Mouse (Mus musculus): Measurements from ENCODE around the gene Vmn1r44. TPM values are rescaled to one million over a fixed set of nuclear protein-coding genes. Genes with fewer than 3 reads are reported as not detected.
"Not testable (repeated sequence)": the region's sequence is repeated elsewhere in the genome, so short reads cannot be mapped to it uniquely, and the experiment has no call there.

The Vmn1r44 gene
- polyA plus RNA-seq (2016; fragmentation: Nextera tagmentation; extraction: Ambion mirVana): not detected in 2 replicates

GRCm38 (mm10) chr6:89883360-89883759 is at the start of gene Vmn1r44:
Vmn1r44 (plus strand) TSS chr6:89883660.
- 86% methylated on average over 1 of the region's 1 CpGs for WGBS
- Histone ChIP-seq H3K27ac (no peak within 1 kb of the TSS), H3K4me1 (replicated peaks) (no peaks in the 10 kb centered on the region)

GRCm38 (mm10) chr6:89857552-89857951 is 25.9 kb upstream of the Vmn1r44 start:
- no peak for DNase-seq (ENCODE audit: low spot score)
- 82% methylated on average over 3 of the region's 3 CpGs for WGBS
- Histone ChIP-seq H3K27ac (no peak overlapping the region), H3K9me3 (peaks cover 43% of the 10 kb centered on the region), H3K27me3 (ENCODE audit: insufficient read depth, poor library complexity, severe bottlenecking) (no peaks in the 10 kb centered on the region), H3K36me3 (no peaks in the 10 kb centered on the region), H3K4me3 (no peak overlapping the region), H3K4me1 (replicated peaks) (no peaks in the 10 kb centered on the region)

More at GRCm38 (mm10) chr6:89883360-89883759, at the start of gene Vmn1r44:
- no peaks in the 10 kb centered on the region for H3K27me3 ChIP-seq (ENCODE audit: insufficient read depth, poor library complexity, severe bottlenecking)
- peaks cover 31% of the 10 kb centered on the region; the same call in 1 of the 2 replicates for H3K9me3 ChIP-seq
- H3K4me3 ChIP-seq: no peak within 1 kb of the TSS
- H3K36me3 ChIP-seq: no peaks in the 10 kb centered on the region
- no peak for DNase-seq (ENCODE audit: low spot score)

- no peaks in the 10 kb centered on the region for H3K27me3 ChIP-seq (ENCODE audit: insufficient read depth, poor library complexity, severe bottlenecking)
- H3K4me1 ChIP-seq (replicated peaks): no peaks in the 10 kb centered on the region
- DNase-seq (ENCODE audit: low spot score): no peak
- no peak overlapping the region for H3K4me3 ChIP-seq
- H3K27ac ChIP-seq: no peak overlapping the region
- WGBS: 89% methylated on average over 2 of the region's 2 CpGs
- peaks cover 56% of the 10 kb centered on the region for H3K9me3 ChIP-seq
- no peaks in the 10 kb centered on the region for H3K36me3 ChIP-seq
These were observed 23.6 kb upstream of the Vmn1r44 start for GRCm38 (mm10) chr6:89859839-89860238.

- 73% methylated on average over 4 of the region's 4 CpGs for WGBS
- DNase-seq (ENCODE audit: low spot score): no peak
- H3K4me1 ChIP-seq (replicated peaks): no peaks in the 10 kb centered on the region
- H3K27me3 ChIP-seq (ENCODE audit: insufficient read depth, poor library complexity, severe bottlenecking): no peaks in the 10 kb centered on the region
- H3K36me3 ChIP-seq: no peaks in the 10 kb centered on the region
- H3K27ac ChIP-seq: no peak overlapping the region
- peaks cover 58% of the 10 kb centered on the region for H3K9me3 ChIP-seq
- H3K4me3 ChIP-seq: no peak overlapping the region
These were observed 19.7 kb upstream of the Vmn1r44 start for GRCm38 (mm10) chr6:89863792-89864191.

- no peak overlapping the region for H3K4me3 ChIP-seq
- no peak overlapping the region for H3K27ac ChIP-seq
- H3K27me3 ChIP-seq (ENCODE audit: insufficient read depth, poor library complexity, severe bottlenecking): no peaks in the 10 kb centered on the region
- no peaks in the 10 kb centered on the region for H3K36me3 ChIP-seq
- WGBS: 92% methylated on average over 2 of the region's 2 CpGs
- H3K4me1 ChIP-seq (replicated peaks): no peaks in the 10 kb centered on the region
- peaks cover 41% of the 10 kb centered on the region for H3K9me3 ChIP-seq
- no peak for DNase-seq (ENCODE audit: low spot score)
These were observed 16.2 kb upstream of the Vmn1r44 start for GRCm38 (mm10) chr6:89867276-89867675.

- Histone ChIP-seq H3K27ac (no peak overlapping the region), H3K36me3 (no peaks in the 10 kb centered on the region)
These were observed 15.5 kb upstream of the Vmn1r44 start for GRCm38 (mm10) chr6:89867976-89868375.

GRCm38 (mm10) chr6:89876313-89876712 is 7.1 kb upstream of the Vmn1r44 start, which contains the start of the genes Vmn1r42 and Vmn1r43:
Vmn1r42 (minus strand) TSS chr6:89876413.
Vmn1r43 (minus strand) TSS chr6:89876413.
- not testable (repeated sequence) for H3K4me3 ChIP-seq; H3K27ac ChIP-seq; DNase-seq (ENCODE audit: low spot score); H3K4me1 ChIP-seq (replicated peaks); H3K36me3 ChIP-seq; H3K27me3 ChIP-seq (ENCODE audit: insufficient read depth, poor library complexity, severe bottlenecking)
- WGBS: 87% methylated on average over 3 of the region's 3 CpGs
- peaks cover 24% of the 10 kb centered on the region; the same call in 1 of the 2 replicates for H3K9me3 ChIP-seq

More at GRCm38 (mm10) chr6:89867976-89868375, 15.5 kb upstream of the Vmn1r44 start:
- no peak for DNase-seq (ENCODE audit: low spot score)
- Histone ChIP-seq H3K4me3 (no peak overlapping the region), H3K27me3 (ENCODE audit: insufficient read depth, poor library complexity, severe bottlenecking) (no peaks in the 10 kb centered on the region), H3K9me3 (peaks cover 37% of the 10 kb centered on the region), H3K4me1 (replicated peaks) (no peaks in the 10 kb centered on the region)
- WGBS: 91% methylated on average over 2 of the region's 2 CpGs

- Histone ChIP-seq H3K27ac (no peak overlapping the region), H3K4me3 (no peak overlapping the region), H3K9me3 (peaks cover 24% of the 10 kb centered on the region; the same call in 1 of the 2 replicates), H3K4me1 (replicated peaks) (no peaks in the 10 kb centered on the region), H3K36me3 (no peaks in the 10 kb centered on the region), H3K27me3 (ENCODE audit: insufficient read depth, poor library complexity, severe bottlenecking) (no peaks in the 10 kb centered on the region)
- no peak for DNase-seq (ENCODE audit: low spot score)
- WGBS: 80% methylated on average over 2 of the region's 2 CpGs
These were observed 6.5 kb upstream of the Vmn1r44 start for GRCm38 (mm10) chr6:89876963-89877362.

GRCm38 (mm10) chr6:89880867-89881266 is 2.6 kb upstream of the Vmn1r44 start:
- no peaks in the 10 kb centered on the region for H3K4me1 ChIP-seq (replicated peaks)
- no peaks in the 10 kb centered on the region for H3K36me3 ChIP-seq
- no peak for DNase-seq (ENCODE audit: low spot score)
- H3K9me3 ChIP-seq: peaks cover 34% of the 10 kb centered on the region; the same call in 1 of the 2 replicates
- no peak overlapping the region for H3K27ac ChIP-seq
- no peaks in the 10 kb centered on the region for H3K27me3 ChIP-seq (ENCODE audit: insufficient read depth, poor library complexity, severe bottlenecking)
- H3K4me3 ChIP-seq: no peak overlapping the region

- H3K27ac ChIP-seq: no peak overlapping the region
- H3K9me3 ChIP-seq: peaks cover 33% of the 10 kb centered on the region; the same call in 1 of the 2 replicates
- WGBS: 62% methylated on average over 2 of the region's 2 CpGs
- H3K36me3 ChIP-seq: no peaks in the 10 kb centered on the region
- no peak overlapping the region for H3K4me3 ChIP-seq
- no peaks in the 10 kb centered on the region for H3K27me3 ChIP-seq (ENCODE audit: insufficient read depth, poor library complexity, severe bottlenecking)
- no peaks in the 10 kb centered on the region for H3K4me1 ChIP-seq (replicated peaks)
- DNase-seq (ENCODE audit: low spot score): no peak
These were observed 352 bp downstream of the Vmn1r44 start for GRCm38 (mm10) chr6:89883812-89884211.

- not testable (repeated sequence) for H3K36me3 ChIP-seq; DNase-seq (ENCODE audit: low spot score); H3K4me1 ChIP-seq (replicated peaks); H3K4me3 ChIP-seq; H3K27ac ChIP-seq; H3K27me3 ChIP-seq (ENCODE audit: insufficient read depth, poor library complexity, severe bottlenecking)
- H3K9me3 ChIP-seq: peaks cover 13% of the 10 kb centered on the region
- WGBS: 92% methylated on average over 2 of the region's 2 CpGs
These were observed 57.0 kb downstream of the Vmn1r44 start, which contains the start of gene Vmn1r45 for GRCm38 (mm10) chr6:89940498-89940897. Vmn1r45 (minus strand) TSS chr6:89940598.

- no peaks in the 10 kb centered on the region for H3K27me3 ChIP-seq (ENCODE audit: insufficient read depth, poor library complexity, severe bottlenecking)
- H3K4me1 ChIP-seq (replicated peaks): no peaks in the 10 kb centered on the region
- no peak for DNase-seq (ENCODE audit: low spot score)
- no peak overlapping the region for H3K4me3 ChIP-seq
- H3K9me3 ChIP-seq: peaks cover 13% of the 10 kb centered on the region
- WGBS: 84% methylated on average over 2 of the region's 2 CpGs
- no peak overlapping the region for H3K27ac ChIP-seq
- H3K36me3 ChIP-seq: no peaks in the 10 kb centered on the region
These were observed 57.5 kb downstream of the Vmn1r44 start for GRCm38 (mm10) chr6:89940926-89941325.

All from hindbrain, embryonic 10.5 days (tissue).